Mouse (Mus musculus): ENCODE results near the gene Pfdn5.

DNA sequence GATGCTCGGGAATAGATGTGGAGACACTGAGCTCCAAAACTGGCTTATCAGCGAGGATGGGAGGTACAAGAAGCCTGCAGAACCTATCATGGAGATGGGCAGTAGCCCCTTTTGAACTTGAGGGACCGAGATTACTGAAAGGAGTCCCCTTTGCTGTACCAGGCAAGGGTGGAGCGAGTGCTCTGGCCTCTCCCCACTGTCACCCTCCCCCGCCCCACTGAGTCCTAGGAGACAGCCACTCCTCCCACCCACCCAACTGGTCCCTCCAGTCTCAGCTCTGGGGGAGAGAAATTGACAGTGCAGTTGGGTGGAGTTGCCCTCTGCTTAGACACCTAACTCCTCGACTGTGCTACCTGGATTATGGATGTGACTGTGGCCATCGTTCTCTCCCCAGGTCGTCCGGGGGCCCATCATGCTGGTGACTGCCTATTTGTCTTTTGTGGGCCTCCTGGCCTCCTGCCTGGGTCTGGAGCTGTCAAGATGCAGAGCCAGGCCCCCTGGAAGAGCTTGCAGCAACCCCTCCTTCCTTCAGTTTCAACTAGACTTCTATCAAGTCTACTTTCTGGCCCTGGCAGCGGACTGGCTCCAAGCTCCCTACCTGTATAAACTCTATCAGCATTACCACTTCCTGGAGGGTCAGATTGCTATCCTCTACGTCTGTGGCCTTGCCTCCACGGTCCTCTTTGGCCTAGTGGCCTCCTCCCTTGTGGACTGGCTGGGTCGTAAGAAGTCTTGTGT lies 46.0 kb upstream of the Pfdn5 start:
- TF ChIP-seq CTCF (IDR thresholded peaks at IDR 0.05; ENCODE audit: low read depth) = no peak
- TF ChIP-seq EP300 (optimal IDR thresholded peaks at IDR 0.05) = no peak

All from stomach, postnatal 0 days (tissue).